Mouse (Mus musculus) lung, postnatal 0 days (tissue): Measurements from ENCODE around the gene Sertad2.

Experiments
- CTCF ChIP-seq: IDR thresholded peaks from 2 replicates; pipeline ENCODE4 v1.5.1; 2016; ENCODE audit warnings: antibody characterized with exemption, mild to moderate bottlenecking
- EP300 ChIP-seq: IDR thresholded peaks from 2 replicates; pipeline ENCODE4 v1.6.1; 2016; ENCODE audit warnings: antibody characterized with exemption, mild to moderate bottlenecking, control low read depth

- TF ChIP-seq CTCF = no peak
- TF ChIP-seq EP300 = no peak
Measured at GRCm38 (mm10) chr11:20635646-20636045, 92.6 kb downstream of the Sertad2 start.
